Mouse (Mus musculus): ENCODE measurements around the gene Polr2b. TPM values are rescaled to one million over a fixed set of nuclear protein-coding genes. Genes with fewer than 3 reads are reported as not detected.

Gene Polr2b
- polyA plus RNA-seq, 1 experiment from 2014 or later = 63.3 TPM

GRCm38 (mm10) chr5:77381686-77382085, 71.7 kb downstream of the Polr2b start:
- Histone ChIP-seq H3K27me3 (no peaks in the 10 kb centered on the region), H3K27ac (no peak overlapping the region), H3K4me1 (peaks cover 15% of the 10 kb centered on the region), H3K4me3 (no peak overlapping the region), H3K4me2 (no peak overlapping the region), H3K9ac (no peak overlapping the region), H3K36me3 (no peaks in the 10 kb centered on the region), H3K9me3 (no peaks in the 10 kb centered on the region)
- ATAC-seq (ENCODE audit: insufficient number of reproducible peaks, insufficient read depth, low FRiP score, low TSS enrichment, low read depth) = no peak
- WGBS = 82% methylated on average over 5 of the region's 5 CpGs

GRCm38 (mm10) chr5:77383799-77384554, 74.0 kb downstream of the Polr2b start:
- Histone ChIP-seq H3K9me3 (no peaks in the 10 kb centered on the region), H3K27ac (no peak overlapping the region), H3K27me3 (no peaks in the 10 kb centered on the region), H3K4me2 (no peak overlapping the region), H3K36me3 (no peaks in the 10 kb centered on the region), H3K4me3 (no peak overlapping the region), H3K9ac (no peak overlapping the region), H3K4me1 (peaks cover 15% of the 10 kb centered on the region)
- no peak for ATAC-seq (ENCODE audit: insufficient number of reproducible peaks, insufficient read depth, low FRiP score, low TSS enrichment, low read depth)
- WGBS = 90% methylated on average over 5 of the region's 5 CpGs

GRCm38 (mm10) chr5:77384724-77385123, 74.8 kb downstream of the Polr2b start:
- no peak overlapping the region for H3K4me2 ChIP-seq
- no peak for ATAC-seq (ENCODE audit: insufficient number of reproducible peaks, insufficient read depth, low FRiP score, low TSS enrichment, low read depth)
- no peak overlapping the region for H3K27ac ChIP-seq
- H3K36me3 ChIP-seq = no peaks in the 10 kb centered on the region
- 87% methylated on average over 9 of the region's 9 CpGs for WGBS
- H3K9ac ChIP-seq = no peak overlapping the region
- H3K27me3 ChIP-seq = no peaks in the 10 kb centered on the region
- no peaks in the 10 kb centered on the region for H3K9me3 ChIP-seq
- no peak overlapping the region for H3K4me3 ChIP-seq
- peaks cover 11% of the 10 kb centered on the region for H3K4me1 ChIP-seq

GRCm38 (mm10) chr5:77385221-77385620, 75.3 kb downstream of the Polr2b start:
- ATAC-seq (ENCODE audit: insufficient number of reproducible peaks, insufficient read depth, low FRiP score, low TSS enrichment, low read depth) = no peak
- Histone ChIP-seq H3K9ac (no peak overlapping the region), H3K4me2 (no peak overlapping the region), H3K4me3 (no peak overlapping the region), H3K4me1 (peaks cover 9% of the 10 kb centered on the region; the same call in 1 of the 2 replicates), H3K9me3 (no peaks in the 10 kb centered on the region), H3K36me3 (no peaks in the 10 kb centered on the region), H3K27ac (no peak overlapping the region), H3K27me3 (no peaks in the 10 kb centered on the region)
- 90% methylated on average over 5 of the region's 5 CpGs for WGBS

GRCm38 (mm10) chr5:77385900-77386595, 76.1 kb downstream of the Polr2b start:
- H3K36me3 ChIP-seq = no peaks in the 10 kb centered on the region
- no peak overlapping the region for H3K9ac ChIP-seq
- H3K4me3 ChIP-seq = no peak overlapping the region
- ATAC-seq (ENCODE audit: insufficient number of reproducible peaks, insufficient read depth, low FRiP score, low TSS enrichment, low read depth) = no peak
- H3K27ac ChIP-seq = no peak overlapping the region
- no peaks in the 10 kb centered on the region for H3K27me3 ChIP-seq
- H3K4me1 ChIP-seq = 0 out of 2 replicates have a peak, but pooled peaks cover 3% of the 10 kb centered on the region
- WGBS = 84% methylated on average over 6 of the region's 6 CpGs
- no peak overlapping the region for H3K4me2 ChIP-seq
- H3K9me3 ChIP-seq = no peaks in the 10 kb centered on the region

GRCm38 (mm10) chr5:77386596-77387413, 76.9 kb downstream of the Polr2b start:
- no peak overlapping the region for H3K4me3 ChIP-seq
- 74% methylated on average over 10 of the region's 10 CpGs for WGBS
- H3K36me3 ChIP-seq = no peaks in the 10 kb centered on the region
- no peak overlapping the region for H3K9ac ChIP-seq
- no peak for ATAC-seq (ENCODE audit: insufficient number of reproducible peaks, insufficient read depth, low FRiP score, low TSS enrichment, low read depth)
- no peaks in the 10 kb centered on the region for H3K27me3 ChIP-seq
- no peak overlapping the region for H3K4me2 ChIP-seq
- no peaks in the 10 kb centered on the region for H3K4me1 ChIP-seq
- no peaks in the 10 kb centered on the region for H3K9me3 ChIP-seq
- no peak overlapping the region for H3K27ac ChIP-seq

GRCm38 (mm10) chr5:77387414-77387704, 77.4 kb downstream of the Polr2b start:
- no peak overlapping the region for H3K4me3 ChIP-seq
- H3K4me2 ChIP-seq = no peak overlapping the region
- H3K27ac ChIP-seq = no peak overlapping the region
- no peaks in the 10 kb centered on the region for H3K9me3 ChIP-seq
- WGBS = 68% methylated on average over 8 of the region's 8 CpGs
- ATAC-seq (ENCODE audit: insufficient number of reproducible peaks, insufficient read depth, low FRiP score, low TSS enrichment, low read depth) = no peak
- H3K36me3 ChIP-seq = no peaks in the 10 kb centered on the region
- no peaks in the 10 kb centered on the region for H3K4me1 ChIP-seq
- no peak overlapping the region for H3K9ac ChIP-seq
- no peaks in the 10 kb centered on the region for H3K27me3 ChIP-seq

- ATAC-seq (ENCODE audit: insufficient number of reproducible peaks, insufficient read depth, low FRiP score, low TSS enrichment, low read depth) = no peak
- H3K9ac ChIP-seq = no peak overlapping the region
- WGBS = 81% methylated on average over 6 of the region's 6 CpGs
Observed at GRCm38 (mm10) chr5:77388359-77388758, 78.4 kb downstream of the Polr2b start.

GRCm38 (mm10) chr5:77390272-77390671, 80.3 kb downstream of the Polr2b start:
- no peaks in the 10 kb centered on the region for H3K36me3 ChIP-seq
- 0 out of 2 replicates have a peak, but pooled peaks cover 3% of the 10 kb centered on the region for H3K4me1 ChIP-seq
- H3K9ac ChIP-seq = no peak overlapping the region
- 96% methylated on average over 2 of the region's 2 CpGs for WGBS
- H3K27me3 ChIP-seq = no peaks in the 10 kb centered on the region
- no peak for ATAC-seq (ENCODE audit: insufficient number of reproducible peaks, insufficient read depth, low FRiP score, low TSS enrichment, low read depth)
- no peaks in the 10 kb centered on the region for H3K9me3 ChIP-seq
- no peak overlapping the region for H3K4me3 ChIP-seq
- no peak overlapping the region for H3K4me2 ChIP-seq
- no peak overlapping the region for H3K27ac ChIP-seq

More at GRCm38 (mm10) chr5:77388359-77388758, 78.4 kb downstream of the Polr2b start:
- H3K4me3 ChIP-seq = no peak overlapping the region
- no peak overlapping the region for H3K4me2 ChIP-seq
- H3K27ac ChIP-seq = no peak overlapping the region
- H3K9me3 ChIP-seq = no peaks in the 10 kb centered on the region
- no peaks in the 10 kb centered on the region for H3K36me3 ChIP-seq
- no peaks in the 10 kb centered on the region for H3K27me3 ChIP-seq
- no peaks in the 10 kb centered on the region for H3K4me1 ChIP-seq

GRCm38 (mm10) chr5:77393094-77393619, 83.2 kb downstream of the Polr2b start:
- Histone ChIP-seq H3K4me2 (no peak overlapping the region), H3K9ac (no peak overlapping the region), H3K27ac (no peak overlapping the region), H3K36me3 (no peaks in the 10 kb centered on the region), H3K4me1 (peaks cover 3% of the 10 kb centered on the region; the same call in 1 of the 2 replicates), H3K4me3 (no peak overlapping the region), H3K9me3 (no peaks in the 10 kb centered on the region), H3K27me3 (no peaks in the 10 kb centered on the region)
- ATAC-seq (ENCODE audit: insufficient number of reproducible peaks, insufficient read depth, low FRiP score, low TSS enrichment, low read depth) = no peak
- WGBS = 89% methylated on average over 10 of the region's 10 CpGs

GRCm38 (mm10) chr5:77393990-77394618, 84.2 kb downstream of the Polr2b start:
- WGBS = 71% methylated on average over 9 of the region's 9 CpGs
- no peak for ATAC-seq (ENCODE audit: insufficient number of reproducible peaks, insufficient read depth, low FRiP score, low TSS enrichment, low read depth)
- H3K27ac ChIP-seq = no peak overlapping the region
- H3K36me3 ChIP-seq = no peaks in the 10 kb centered on the region
- H3K9ac ChIP-seq = no peak overlapping the region
- H3K4me2 ChIP-seq = no peak overlapping the region
- peaks cover 3% of the 10 kb centered on the region; the same call in 1 of the 2 replicates for H3K4me1 ChIP-seq
- no peaks in the 10 kb centered on the region for H3K9me3 ChIP-seq
- no peaks in the 10 kb centered on the region for H3K27me3 ChIP-seq
- no peak overlapping the region for H3K4me3 ChIP-seq

Measured in embryonic facial prominence, embryonic 13.5 days (tissue).